Mouse (Mus musculus): ENCODE measurements around the gene Mnat1.

- TF ChIP-seq CTCF (IDR thresholded peaks at IDR 0.05; ENCODE audit: extremely low read depth, insufficient read depth, insufficient read length, insufficient replicate concordance), result no peak
- TF ChIP-seq POLR2A (IDR thresholded peaks at IDR 0.05; ENCODE audit: low read depth, low read length), result peak; percentile 24
Measured at GRCm38 (mm10) chr12:73286287-73287092, 163.0 kb downstream of the Mnat1 start, which contains the start of the genes Trmt5 and Slc38a6.

All from spleen, adult 2 months (tissue).